Mouse (Mus musculus): ENCODE measurements around the gene Hdgfl2.

DNA sequence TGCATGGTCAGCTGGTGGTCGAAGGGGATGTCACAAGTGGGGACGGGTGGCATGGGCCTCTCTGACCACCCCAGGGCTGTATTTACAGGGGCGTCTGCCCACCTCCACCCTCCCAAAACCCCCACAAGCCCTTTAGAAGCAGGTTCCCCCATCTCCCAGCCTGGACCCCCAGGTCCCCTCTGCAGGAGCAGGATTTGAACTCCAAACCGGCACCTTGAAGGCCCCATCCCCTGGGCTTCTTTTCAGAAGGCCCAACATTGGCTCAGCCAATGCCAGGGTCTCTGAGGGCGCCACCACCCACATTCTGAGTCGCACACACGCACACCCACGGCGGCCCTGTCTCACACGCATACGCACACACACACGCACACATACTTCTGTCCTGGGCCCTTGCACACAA lies 43.7 kb downstream of the Hdgfl2 start:
- TF ChIP-seq EP300 (IDR thresholded peaks at IDR 0.05; ENCODE audit: low read length) (no peak), MAFK (IDR thresholded peaks at IDR 0.05; ENCODE audit: insufficient replicate concordance, low read length) (no peak), CTCF (conservative IDR thresholded peaks at IDR 0.05 in 1 of 2, IDR thresholded peaks at IDR 0.05 in 1 of 2; ENCODE audit: low read depth in 2 of 2, low read length in 2 of 2) (no peak), MAX (IDR thresholded peaks at IDR 0.05; ENCODE audit: low read length) (no peak), KAT2A (IDR thresholded peaks at IDR 0.05; ENCODE audit: insufficient replicate concordance, low read length) (no peak), NRF1 (IDR thresholded peaks at IDR 0.05; ENCODE audit: low read depth, low read length) (no peak)
